Mouse (Mus musculus) lung, postnatal 0 days (tissue): Measurements from ENCODE around the gene Nrxn1.

ENCODE experiments used
- CTCF ChIP-seq: IDR thresholded peaks from 2 replicates; pipeline ENCODE4 v1.5.1; 2016; ENCODE audit warnings: antibody characterized with exemption, mild to moderate bottlenecking
- EP300 ChIP-seq: IDR thresholded peaks from 2 replicates; pipeline ENCODE4 v1.6.1; 2016; ENCODE audit warnings: antibody characterized with exemption, mild to moderate bottlenecking, control low read depth

DNA sequence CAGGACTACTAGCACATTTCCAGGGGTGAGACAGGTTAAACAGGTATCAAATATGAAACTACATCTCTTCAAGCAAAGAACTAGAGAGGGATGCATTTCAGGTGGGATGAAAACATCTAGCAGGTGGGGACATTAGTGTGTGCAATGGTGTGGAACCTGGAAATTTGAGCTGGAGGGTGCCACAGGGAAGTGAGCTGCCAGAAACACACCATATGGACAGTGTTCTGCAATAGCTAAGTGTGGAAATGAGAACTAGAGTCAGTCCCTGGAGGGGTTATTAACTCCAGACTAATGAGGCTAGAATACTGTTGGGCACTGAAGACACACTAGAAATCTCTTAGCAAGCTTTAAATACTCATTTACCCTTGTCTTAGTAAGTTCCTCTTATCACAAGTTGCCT, 536.5 kb downstream of the Nrxn1 start:
- TF ChIP-seq CTCF, result no peak
- no peak for TF ChIP-seq EP300
